In the genomic region with DNA sequence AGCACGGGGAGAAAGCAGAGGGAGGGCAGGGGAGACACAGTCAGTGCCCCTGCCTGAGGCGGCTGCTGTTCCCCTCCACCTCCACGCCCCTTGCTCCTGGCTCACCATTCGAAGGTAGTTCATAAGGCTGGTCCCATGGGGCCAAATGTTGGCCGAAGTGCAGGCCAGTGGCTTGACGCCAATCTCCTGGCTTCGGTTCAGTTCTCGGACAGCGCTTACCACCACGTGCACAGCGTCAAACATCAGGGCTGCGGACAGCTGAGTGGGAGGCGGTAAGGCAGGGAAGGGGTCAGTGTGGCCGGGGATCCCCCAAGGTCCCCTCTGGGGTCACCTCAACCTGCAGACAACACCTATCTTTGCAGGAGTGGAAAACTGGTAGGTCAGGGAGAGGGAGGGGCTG, we compare ENCODE assay signal across 23 mouse cellular contexts. TPM values are rescaled to one million over a fixed set of nuclear protein-coding genes. Genes with fewer than 3 reads are reported as not detected.
A peak's percentile ranks its signal among the peaks of the same experiment; 100 is the strongest.
DNase-seq lines count a peak whose midpoint lies in the region; ATAC-seq and TF ChIP-seq lines count a peak whose summit lies in the region.
"Had no signal": no experiment of that assay in that cellular context is flagged by ENCODE, and none has a peak within 500 bp of the region (broad histone marks: within the 10 kb centered on the region; RNA-seq: fewer than 3 reads in every experiment).

No protein-coding gene starts in this region.

- no peaks in the 10 kb centered on the region for H3K27me3 ChIP-seq in liver, adult 2 months (ENCODE audit: control insufficient read depth, insufficient read depth, low read length)
- no peaks in the 10 kb centered on the region for H3K27me3 ChIP-seq in liver, embryonic 11.5 days (replicated peaks; ENCODE audit: control insufficient read depth, insufficient read depth, low read length)
- H3K27me3 ChIP-seq: CH12.LX; embryonic facial prominence, embryonic 12.5 days; lung, embryonic 15.5 days; Patski had no signal

- no peak for TF ChIP-seq CTCF in liver, adult 2 months (IDR thresholded peaks at IDR 0.05; ENCODE audit: low read depth, low read length)
- no peak for TF ChIP-seq CTCF in layer of hippocampus, adult 2 months (conservative IDR thresholded peaks at IDR 0.05)

- H3K79me2 ChIP-seq in liver, adult 2 months (ENCODE audit: control insufficient read depth, insufficient read depth, low read length) = no peaks in the 10 kb centered on the region

- 38% methylated on average over 14 of the region's 14 CpGs for WGBS in liver, adult 2 months
- WGBS in liver, embryonic 11.5 days = 85% methylated on average over 14 of the region's 14 CpGs

- no peaks in the 10 kb centered on the region for H3K36me3 ChIP-seq in liver, adult 2 months (ENCODE audit: control insufficient read depth, insufficient read depth, low read length)
- H3K36me3 ChIP-seq in liver, embryonic 11.5 days (ENCODE audit: control insufficient read depth, insufficient read depth, low read length) = peaks cover 27% of the 10 kb centered on the region

- peak; percentile 63 for DNase-seq in adrenal gland, postnatal 14 days
- no peak for DNase-seq in adrenal gland, postnatal 25 days
- DNase-seq in liver, adult 2 months (ENCODE audit: extremely low read depth, low read depth, low spot score) = peak; percentile 47
- DNase-seq in liver, embryonic 11.5 days (ENCODE audit: low spot score) = no peak
- DNase-seq in kidney, adult 8-10 months = peak; percentile 39 to 41
- DNase-seq in kidney, postnatal 4 days = peak; percentile 26 to 41
- no peak for DNase-seq in layer of hippocampus, adult 2 months (ENCODE audit: low spot score in 2 of 2)
- DNase-seq in cerebellum, postnatal 4 days (ENCODE audit: low spot score in 2 of 2) = no peak
- DNase-seq: cerebellum, adult 11-12 months; cerebellum, postnatal 36 days; gastrocnemius, adult 2 months; liver; retina, postnatal 1 day; thymus, postnatal 4 days had no signal

- H3K9me3 ChIP-seq in liver, embryonic 11.5 days (ENCODE audit: control insufficient read depth, low read length) = no peaks in the 10 kb centered on the region
- H3K9me3 ChIP-seq: embryonic facial prominence, embryonic 12.5 days; lung, embryonic 15.5 days had no signal

- H3K9ac ChIP-seq in liver, adult 2 months (ENCODE audit: low read depth, low read length) = no peak overlapping the region
- no peak overlapping the region for H3K9ac ChIP-seq in liver, embryonic 11.5 days (ENCODE audit: low read depth, low read length)
- H3K9ac ChIP-seq: embryonic facial prominence, embryonic 12.5 days; lung, embryonic 15.5 days had no signal

- no peak for ATAC-seq in liver, embryonic 11.5 days (replicated peaks; ENCODE audit: low FRiP score)
- ATAC-seq: forebrain, embryonic 16.5 days; hindbrain, embryonic 16.5 days; Patski had no signal

- TF ChIP-seq POLR2A in liver, adult 2 months (IDR thresholded peaks at IDR 0.05; ENCODE audit: extremely low read depth, insufficient read depth, low read length) = no peak

- H3K4me2 ChIP-seq in liver, embryonic 11.5 days = no peak overlapping the region
- H3K4me2 ChIP-seq: embryonic facial prominence, embryonic 12.5 days; lung, embryonic 15.5 days; midbrain, embryonic 11.5 days had no signal

- H3K27ac ChIP-seq in liver, adult 2 months (replicated peaks; ENCODE audit: insufficient read depth, low read depth, low read length) = no peak overlapping the region
- H3K27ac ChIP-seq in liver, embryonic 11.5 days (ENCODE audit: low read depth, low read length) = no peak overlapping the region
- H3K27ac ChIP-seq in layer of hippocampus, adult 2 months = no peak overlapping the region
- H3K27ac ChIP-seq: embryonic facial prominence, embryonic 12.5 days; gastrocnemius, adult 2 months; kidney, postnatal 0 days; lung, embryonic 15.5 days; macrophage had no signal

- no peak overlapping the region for H3K4me3 ChIP-seq in liver, adult 2 months (ENCODE audit: insufficient read depth, low read depth, low read length)
- no peak overlapping the region for H3K4me3 ChIP-seq in liver, embryonic 11.5 days (ENCODE audit: low read depth, low read length)
- H3K4me3 ChIP-seq in layer of hippocampus, adult 2 months = no peak overlapping the region
- H3K4me3 ChIP-seq: embryonic facial prominence, embryonic 12.5 days; gastrocnemius, adult 2 months; lung, embryonic 15.5 days had no signal

- H3K4me1 ChIP-seq in liver, adult 2 months (ENCODE audit: control insufficient read depth, insufficient read depth, low read length) = no peaks in the 10 kb centered on the region
- no peaks in the 10 kb centered on the region for H3K4me1 ChIP-seq in liver, embryonic 11.5 days (replicated peaks; ENCODE audit: control insufficient read depth, insufficient read depth, low read length)
- H3K4me1 ChIP-seq: embryonic facial prominence, embryonic 12.5 days; lung, embryonic 15.5 days had no signal

RNA-seq across cellular contexts. Expression of a gene that starts 13.3 kb away (rescaled TPM):
- 18.6 and 21.3 TPM in 2 replicates for total RNA-seq in adrenal gland, postnatal 14 days (2021)
- total RNA-seq in adrenal gland, postnatal 25 days (2021) = 15.4 and 22.6 TPM in 2 replicates
- 2.3 and 2.4 TPM in 2 replicates for total RNA-seq in liver, adult 2 months (2014; rRNA removed)
- 10.2 and 14.0 TPM in 2 replicates for polyA plus RNA-seq in liver, adult 2 months (2012; rRNA removed)
- polyA plus RNA-seq in liver, embryonic 11.5 days (2014; fragmentation: Nextera tagmentation; extraction: Ambion mirVana) = 3.5 and 5.3 TPM in 2 replicates
- 100 to 1,000 TPM; 247 to 248 TPM for total RNA-seq in layer of hippocampus, adult 2 months (2021)

RNA-seq across cellular contexts. Expression of a gene that starts 13.5 kb away (rescaled TPM):
- 18.8 and 19.2 TPM in 2 replicates for total RNA-seq in adrenal gland, postnatal 14 days (2021)
- 21.0 and 23.3 TPM in 2 replicates for total RNA-seq in adrenal gland, postnatal 25 days (2021)
- total RNA-seq in liver, adult 2 months (2014; rRNA removed) = 2.3 and 3.1 TPM in 2 replicates
- polyA plus RNA-seq in liver, adult 2 months (2012; rRNA removed) = 16.7 and 17.2 TPM in 2 replicates
- 22.8 and 23.1 TPM in 2 replicates for polyA plus RNA-seq in liver, embryonic 11.5 days (2014; fragmentation: Nextera tagmentation; extraction: Ambion mirVana)
- 10 to 100 TPM; 29.3 to 30.3 TPM for total RNA-seq in layer of hippocampus, adult 2 months (2021)

RNA-seq across cellular contexts. Expression of a gene that starts 53.1 kb away (rescaled TPM):
- 35.6 and 39.8 TPM in 2 replicates for total RNA-seq in adrenal gland, postnatal 14 days (2021)
- total RNA-seq in adrenal gland, postnatal 25 days (2021) = 84.1 and 110 TPM in 2 replicates
- total RNA-seq in liver, adult 2 months (2014; rRNA removed) = 0.28 and 0.40 TPM in 2 replicates
- polyA plus RNA-seq in liver, adult 2 months (2012; rRNA removed) = 0.06 and 0.37 TPM in 2 replicates
- 1.4 and 1.5 TPM in 2 replicates for polyA plus RNA-seq in liver, embryonic 11.5 days (2014; fragmentation: Nextera tagmentation; extraction: Ambion mirVana)
- total RNA-seq in layer of hippocampus, adult 2 months (2021) = 1,000 to 10,000 TPM; 2,443 to 2,563 TPM
- total RNA-seq: gastrocnemius, adult 2 months had no signal

Comparison
In these comparisons a context has a peak if more than half of its experiments do, and no peak if none do; other contexts are left out.
1. DNase-seq: peak in adrenal gland, postnatal 14 days (single experiment), liver, adult 2 months (single experiment), kidney, adult 8-10 months (2 of 2) and kidney, postnatal 4 days (2 of 2); none in adrenal gland, postnatal 25 days (single experiment), liver, embryonic 11.5 days (single experiment), layer of hippocampus, adult 2 months (0 of 2) and cerebellum, postnatal 4 days (0 of 2).
2. RNA of a gene that starts 13.3 kb away (total RNA-seq): 247 to 248 TPM in layer of hippocampus, adult 2 months; 15.4 to 22.6 TPM in adrenal gland, postnatal 25 days, 18.6 to 21.3 TPM in adrenal gland, postnatal 14 days and 2.3 to 2.4 TPM in liver, adult 2 months; every median in the first group is over 10 times any median in the second.
3. RNA of a gene that starts 53.1 kb away (total RNA-seq): 2,443 to 2,563 TPM in layer of hippocampus, adult 2 months, 84.1 to 110 TPM in adrenal gland, postnatal 25 days and 35.6 to 39.8 TPM in adrenal gland, postnatal 14 days; 0.28 to 0.40 TPM in liver, adult 2 months; every median in the first group is over 10 times any median in the second.